Mouse (Mus musculus) erythroblast, embryonic 14.5 days (primary cell): Measurements from ENCODE around the gene Cep57l1. TPM values are rescaled to one million over a fixed set of nuclear protein-coding genes. Genes with fewer than 3 reads are reported as not detected.

Source experiments
- H3K27me3 ChIP-seq: 2 replicates; pipeline ENCODE4 v1.6.1; 2012; ENCODE audit warnings: inconsistent platforms; ENCODE audit not compliant: control insufficient read depth
- H3K36me3 ChIP-seq: 2 replicates; pipeline ENCODE4 v1.6.1; 2012; ENCODE audit warnings: mild to moderate bottlenecking, inconsistent platforms; ENCODE audit not compliant: control insufficient read depth
- H3K4me1 ChIP-seq: 2 replicates; pipeline ENCODE4 v1.6.1; 2012; ENCODE audit warnings: inconsistent platforms; ENCODE audit not compliant: control insufficient read depth
- H3K4me3 ChIP-seq: replicated peaks from 2 replicates; pipeline ENCODE3; 2012; ENCODE audit warnings: moderate library complexity, mild to moderate bottlenecking, inconsistent platforms
- H3K9me3 ChIP-seq: 2 replicates; pipeline ENCODE4 v1.6.1; 2012; ENCODE audit warnings: low read length, inconsistent platforms, mixed read lengths; ENCODE audit not compliant: control insufficient read depth
- GATA1 ChIP-seq: IDR thresholded peaks from 2 replicates; pipeline ENCODE4 v1.6.1; 2012; ENCODE audit warnings: low read length, inconsistent platforms, mixed read lengths
- TAL1 ChIP-seq: IDR thresholded peaks from 3 replicates; pipeline ENCODE4 v1.6.1; 2012; ENCODE audit warnings: low read length, inconsistent platforms, mixed read lengths
- polyA plus RNA-seq: library from polyadenylated mRNA; stranded (reverse); fragments of >175 nt; gene quantifications from 2 replicates; pipeline ENCODE4 v1.2.3, GENCODE M21; 2012

Gene Cep57l1
- polyA plus RNA-seq, 1 experiment = 0.10 TPM

- H3K4me3 ChIP-seq = no peak overlapping the region
- H3K27me3 ChIP-seq = no peaks in the 10 kb centered on the region
- H3K9me3 ChIP-seq = no peaks in the 10 kb centered on the region
- peaks cover 61% of the 10 kb centered on the region for H3K36me3 ChIP-seq
- H3K4me1 ChIP-seq = no peaks in the 10 kb centered on the region
- TF ChIP-seq TAL1 (no peak), GATA1 (no peak)
These were observed 76.5 kb downstream of the Cep57l1 start for GRCm38 (mm10) chr10:41733214-41733613.

- TF ChIP-seq GATA1 = no peak
- TF ChIP-seq TAL1 = no peak
- peaks cover 59% of the 10 kb centered on the region for H3K36me3 ChIP-seq
- H3K27me3 ChIP-seq = no peaks in the 10 kb centered on the region
- H3K4me3 ChIP-seq = no peak overlapping the region
- H3K4me1 ChIP-seq = no peaks in the 10 kb centered on the region
- peaks cover 5% of the 10 kb centered on the region for H3K9me3 ChIP-seq
These were observed 77.7 kb downstream of the Cep57l1 start for GRCm38 (mm10) chr10:41731932-41732331.

- Histone ChIP-seq H3K9me3 (peaks cover 5% of the 10 kb centered on the region), H3K4me1 (no peaks in the 10 kb centered on the region), H3K4me3 (no peak overlapping the region), H3K27me3 (no peaks in the 10 kb centered on the region), H3K36me3 (peaks cover 58% of the 10 kb centered on the region)
- TF ChIP-seq TAL1 (no peak), GATA1 (no peak)
These were observed 78.9 kb downstream of the Cep57l1 start for GRCm38 (mm10) chr10:41730746-41731145.

- Histone ChIP-seq H3K9me3 (peaks cover 5% of the 10 kb centered on the region), H3K36me3 (peaks cover 60% of the 10 kb centered on the region), H3K27me3 (no peaks in the 10 kb centered on the region), H3K4me1 (no peaks in the 10 kb centered on the region), H3K4me3 (no peak overlapping the region)
- TF ChIP-seq GATA1 (no peak), TAL1 (no peak)
These were observed 83.5 kb downstream of the Cep57l1 start for GRCm38 (mm10) chr10:41726215-41726614.

- no peaks in the 10 kb centered on the region for H3K9me3 ChIP-seq
- no peaks in the 10 kb centered on the region for H3K4me1 ChIP-seq
- peaks cover 30% of the 10 kb centered on the region for H3K36me3 ChIP-seq
- no peaks in the 10 kb centered on the region for H3K27me3 ChIP-seq
- no peak overlapping the region for H3K4me3 ChIP-seq
- TF ChIP-seq TAL1 = no peak
- no peak for TF ChIP-seq GATA1
These were observed 90.1 kb downstream of the Cep57l1 start for GRCm38 (mm10) chr10:41719587-41719986.

GRCm38 (mm10) chr10:41716029-41716897 is 93.4 kb downstream of the Cep57l1 start, which contains the start of gene Ccdc162:
TSS of gene Ccdc162 (minus strand) at chr10:41716634.
- H3K4me1 ChIP-seq = no peaks in the 10 kb centered on the region
- H3K4me3 ChIP-seq = no peak within 1 kb of the TSS
- TF ChIP-seq TAL1 (no peak), GATA1 (no peak)
- no peaks in the 10 kb centered on the region for H3K27me3 ChIP-seq
- H3K36me3 ChIP-seq = peaks cover 15% of the 10 kb centered on the region
- no peaks in the 10 kb centered on the region for H3K9me3 ChIP-seq

- Histone ChIP-seq H3K4me3 (no peak overlapping the region), H3K27me3 (no peaks in the 10 kb centered on the region), H3K9me3 (no peaks in the 10 kb centered on the region), H3K4me1 (no peaks in the 10 kb centered on the region), H3K36me3 (peaks cover 10% of the 10 kb centered on the region)
- TF ChIP-seq GATA1 (no peak), TAL1 (no peak)
These were observed 94.1 kb downstream of the Cep57l1 start for GRCm38 (mm10) chr10:41715557-41715956.

- no peak for TF ChIP-seq GATA1
- TF ChIP-seq TAL1 = no peak
- no peak overlapping the region for H3K4me3 ChIP-seq
These were observed 98.2 kb downstream of the Cep57l1 start for GRCm38 (mm10) chr10:41711467-41711866.

GRCm38 (mm10) chr10:41710773-41711172 is 98.9 kb downstream of the Cep57l1 start:
- Histone ChIP-seq H3K4me1 (no peaks in the 10 kb centered on the region), H3K9me3 (no peaks in the 10 kb centered on the region), H3K36me3 (no peaks in the 10 kb centered on the region), H3K4me3 (no peak overlapping the region), H3K27me3 (no peaks in the 10 kb centered on the region)
- TF ChIP-seq GATA1 = no peak
- no peak for TF ChIP-seq TAL1

More at GRCm38 (mm10) chr10:41711467-41711866, 98.2 kb downstream of the Cep57l1 start:
- Histone ChIP-seq H3K27me3 (no peaks in the 10 kb centered on the region), H3K9me3 (no peaks in the 10 kb centered on the region), H3K4me1 (no peaks in the 10 kb centered on the region), H3K36me3 (no peaks in the 10 kb centered on the region)
